Mouse (Mus musculus): Measurements from ENCODE around the gene Guf1.

Gene Guf1

GRCm38 (mm10) chr5:69556628-69557403 lies at the start of gene Guf1:
Gene Guf1 (plus strand): TSS chr5:69556923.
- peak; percentile 88 to 93 for DNase-seq

GRCm38 (mm10) chr5:69507045-69507444 lies 49.7 kb upstream of the Guf1 start:
- DNase-seq = no peak

- DNase-seq = no peak
Observed at GRCm38 (mm10) chr5:69511631-69512030, 45.1 kb upstream of the Guf1 start.

GRCm38 (mm10) chr5:69512203-69512602 lies 44.5 kb upstream of the Guf1 start:
- no peak for DNase-seq

- peak in 1 of 2 experiments; percentile 39 for DNase-seq
Observed at GRCm38 (mm10) chr5:69520661-69521278, 36.0 kb upstream of the Guf1 start.

GRCm38 (mm10) chr5:69522064-69522463 lies 34.7 kb upstream of the Guf1 start:
- DNase-seq = no peak

- no peak for DNase-seq
Observed at GRCm38 (mm10) chr5:69523944-69524343, 32.8 kb upstream of the Guf1 start.

- DNase-seq = no peak
Observed at GRCm38 (mm10) chr5:69541680-69542079, 15.0 kb upstream of the Guf1 start.

GRCm38 (mm10) chr5:69542489-69542888 lies 14.2 kb upstream of the Guf1 start, which contains the start of gene Yipf7:
Gene Yipf7 (minus strand): TSS chr5:69542648.
- no peak for DNase-seq

GRCm38 (mm10) chr5:69557404-69557935 lies 747 bp downstream of the Guf1 start:
- no peak for DNase-seq

GRCm38 (mm10) chr5:69591640-69592461 lies 35.1 kb downstream of the Guf1 start, which contains the start of gene Gnpda2:
Gene Gnpda2 (minus strand): TSS chr5:69592340.
- peak; percentile 84 for DNase-seq

- DNase-seq = no peak
Observed at GRCm38 (mm10) chr5:69601027-69601426, 44.3 kb downstream of the Guf1 start.

- DNase-seq = no peak
Observed at GRCm38 (mm10) chr5:69613209-69613796, 56.6 kb downstream of the Guf1 start.

GRCm38 (mm10) chr5:69620899-69621298 lies 64.2 kb downstream of the Guf1 start:
- DNase-seq = no peak
